Mouse (Mus musculus): ENCODE results near the gene Zdhhc1. TPM values are rescaled to one million over a fixed set of nuclear protein-coding genes. Genes with fewer than 3 reads are reported as not detected.

The Zdhhc1 gene
- polyA plus RNA-seq, 1 experiment from 2014 or later = 33.3 TPM

GRCm38 (mm10) chr8:105441433-105441832, 55.3 kb downstream of the Zdhhc1 start:
- H3K36me3 ChIP-seq (ENCODE audit: control insufficient read depth, insufficient read depth) = no peaks in the 10 kb centered on the region
- ATAC-seq = no peak
- peaks cover 9% of the 10 kb centered on the region for H3K4me1 ChIP-seq (replicated peaks; ENCODE audit: control insufficient read depth, insufficient read depth, low read length)
- no peak overlapping the region for H3K4me2 ChIP-seq (ENCODE audit: low read length)
- H3K9me3 ChIP-seq (ENCODE audit: control insufficient read depth, low read length) = no peaks in the 10 kb centered on the region
- WGBS = 10% methylated on average over 6 of the region's 6 CpGs
- H3K9ac ChIP-seq (replicated peaks; ENCODE audit: low read depth, low read length) = no peak overlapping the region
- no peak overlapping the region for H3K4me3 ChIP-seq (replicated peaks; ENCODE audit: low read length)
- no peak overlapping the region for H3K27ac ChIP-seq (ENCODE audit: low read length)
- H3K27me3 ChIP-seq (replicated peaks; ENCODE audit: control insufficient read depth, insufficient read depth, low read length) = no peaks in the 10 kb centered on the region

GRCm38 (mm10) chr8:105438865-105439264, 57.8 kb downstream of the Zdhhc1 start:
- WGBS = 40% methylated on average over 5 of the region's 5 CpGs
- no peak for ATAC-seq

GRCm38 (mm10) chr8:105437078-105437748, 59.5 kb downstream of the Zdhhc1 start:
- Histone ChIP-seq H3K4me3 (replicated peaks; ENCODE audit: low read length) (no peak overlapping the region), H3K27me3 (replicated peaks; ENCODE audit: control insufficient read depth, insufficient read depth, low read length) (no peaks in the 10 kb centered on the region), H3K4me2 (ENCODE audit: low read length) (no peak overlapping the region), H3K9ac (replicated peaks; ENCODE audit: low read depth, low read length) (no peak overlapping the region), H3K9me3 (ENCODE audit: control insufficient read depth, low read length) (no peaks in the 10 kb centered on the region), H3K27ac (ENCODE audit: low read length) (no peak overlapping the region), H3K4me1 (replicated peaks; ENCODE audit: control insufficient read depth, insufficient read depth, low read length) (peaks cover 12% of the 10 kb centered on the region), H3K36me3 (ENCODE audit: control insufficient read depth, insufficient read depth) (no peaks in the 10 kb centered on the region)
- ATAC-seq = no peak
- WGBS = 85% methylated on average over 5 of the region's 5 CpGs

More at GRCm38 (mm10) chr8:105438865-105439264, 57.8 kb downstream of the Zdhhc1 start:
- H3K27me3 ChIP-seq (replicated peaks; ENCODE audit: control insufficient read depth, insufficient read depth, low read length) = no peaks in the 10 kb centered on the region
- H3K27ac ChIP-seq (ENCODE audit: low read length) = no peak overlapping the region
- H3K9ac ChIP-seq (replicated peaks; ENCODE audit: low read depth, low read length) = no peak overlapping the region
- H3K9me3 ChIP-seq (ENCODE audit: control insufficient read depth, low read length) = no peaks in the 10 kb centered on the region
- H3K4me2 ChIP-seq (ENCODE audit: low read length) = no peak overlapping the region
- no peak overlapping the region for H3K4me3 ChIP-seq (replicated peaks; ENCODE audit: low read length)
- no peaks in the 10 kb centered on the region; the same call in 1 of the 2 replicates for H3K4me1 ChIP-seq (replicated peaks; ENCODE audit: control insufficient read depth, insufficient read depth, low read length)
- no peaks in the 10 kb centered on the region for H3K36me3 ChIP-seq (ENCODE audit: control insufficient read depth, insufficient read depth)

- no peaks in the 10 kb centered on the region for H3K9me3 ChIP-seq (ENCODE audit: control insufficient read depth, low read length)
- no peaks in the 10 kb centered on the region for H3K36me3 ChIP-seq (ENCODE audit: control insufficient read depth, insufficient read depth)
- H3K27me3 ChIP-seq (replicated peaks; ENCODE audit: control insufficient read depth, insufficient read depth, low read length) = no peaks in the 10 kb centered on the region
- H3K4me1 ChIP-seq (replicated peaks; ENCODE audit: control insufficient read depth, insufficient read depth, low read length) = peaks cover 15% of the 10 kb centered on the region
- no peak overlapping the region for H3K4me2 ChIP-seq (ENCODE audit: low read length)
- no peak overlapping the region for H3K4me3 ChIP-seq (replicated peaks; ENCODE audit: low read length)
- H3K27ac ChIP-seq (ENCODE audit: low read length) = no peak overlapping the region
- no peak overlapping the region for H3K9ac ChIP-seq (replicated peaks; ENCODE audit: low read depth, low read length)
- ATAC-seq = no peak
- WGBS = 68% methylated on average over 5 of the region's 5 CpGs
Observed at GRCm38 (mm10) chr8:105436218-105436617, 60.5 kb downstream of the Zdhhc1 start.

GRCm38 (mm10) chr8:105434136-105434535, 62.6 kb downstream of the Zdhhc1 start:
- Histone ChIP-seq H3K4me2 (ENCODE audit: low read length) (no peak overlapping the region), H3K36me3 (ENCODE audit: control insufficient read depth, insufficient read depth) (no peaks in the 10 kb centered on the region), H3K9ac (replicated peaks; ENCODE audit: low read depth, low read length) (no peak overlapping the region), H3K27ac (ENCODE audit: low read length) (no peak overlapping the region), H3K27me3 (replicated peaks; ENCODE audit: control insufficient read depth, insufficient read depth, low read length) (no peaks in the 10 kb centered on the region), H3K9me3 (ENCODE audit: control insufficient read depth, low read length) (no peaks in the 10 kb centered on the region), H3K4me1 (replicated peaks; ENCODE audit: control insufficient read depth, insufficient read depth, low read length) (peaks cover 15% of the 10 kb centered on the region), H3K4me3 (replicated peaks; ENCODE audit: low read length) (no peak overlapping the region)
- WGBS = 44% methylated on average over 5 of the region's 5 CpGs
- ATAC-seq = no peak

GRCm38 (mm10) chr8:105433511-105433910, 63.2 kb downstream of the Zdhhc1 start:
- Histone ChIP-seq H3K9me3 (ENCODE audit: control insufficient read depth, low read length) (no peaks in the 10 kb centered on the region), H3K27ac (ENCODE audit: low read length) (no peak overlapping the region), H3K4me3 (replicated peaks; ENCODE audit: low read length) (no peak overlapping the region), H3K4me1 (replicated peaks; ENCODE audit: control insufficient read depth, insufficient read depth, low read length) (peaks cover 15% of the 10 kb centered on the region), H3K4me2 (ENCODE audit: low read length) (no peak overlapping the region), H3K27me3 (replicated peaks; ENCODE audit: control insufficient read depth, insufficient read depth, low read length) (no peaks in the 10 kb centered on the region), H3K9ac (replicated peaks; ENCODE audit: low read depth, low read length) (no peak overlapping the region), H3K36me3 (ENCODE audit: control insufficient read depth, insufficient read depth) (no peaks in the 10 kb centered on the region)
- ATAC-seq = no peak
- WGBS = 32% methylated on average over 5 of the region's 5 CpGs

GRCm38 (mm10) chr8:105433021-105433420, 63.7 kb downstream of the Zdhhc1 start:
- no peaks in the 10 kb centered on the region for H3K9me3 ChIP-seq (ENCODE audit: control insufficient read depth, low read length)
- WGBS = 23% methylated on average over 6 of the region's 6 CpGs
- H3K4me1 ChIP-seq (replicated peaks; ENCODE audit: control insufficient read depth, insufficient read depth, low read length) = peaks cover 15% of the 10 kb centered on the region
- H3K4me2 ChIP-seq (ENCODE audit: low read length) = no peak overlapping the region
- H3K4me3 ChIP-seq (replicated peaks; ENCODE audit: low read length) = no peak overlapping the region
- H3K36me3 ChIP-seq (ENCODE audit: control insufficient read depth, insufficient read depth) = no peaks in the 10 kb centered on the region
- no peak overlapping the region for H3K9ac ChIP-seq (replicated peaks; ENCODE audit: low read depth, low read length)
- no peaks in the 10 kb centered on the region for H3K27me3 ChIP-seq (replicated peaks; ENCODE audit: control insufficient read depth, insufficient read depth, low read length)
- H3K27ac ChIP-seq (ENCODE audit: low read length) = no peak overlapping the region
- ATAC-seq = no peak

- H3K9ac ChIP-seq (replicated peaks; ENCODE audit: low read depth, low read length) = no peak overlapping the region
- no peaks in the 10 kb centered on the region for H3K36me3 ChIP-seq (ENCODE audit: control insufficient read depth, insufficient read depth)
- no peak overlapping the region for H3K4me2 ChIP-seq (ENCODE audit: low read length)
- no peak overlapping the region for H3K4me3 ChIP-seq (replicated peaks; ENCODE audit: low read length)
- WGBS = 31% methylated on average over 7 of the region's 7 CpGs
- no peak overlapping the region for H3K27ac ChIP-seq (ENCODE audit: low read length)
- H3K9me3 ChIP-seq (ENCODE audit: control insufficient read depth, low read length) = no peaks in the 10 kb centered on the region
- peaks cover 15% of the 10 kb centered on the region for H3K4me1 ChIP-seq (replicated peaks; ENCODE audit: control insufficient read depth, insufficient read depth, low read length)
- ATAC-seq = no peak
- H3K27me3 ChIP-seq (replicated peaks; ENCODE audit: control insufficient read depth, insufficient read depth, low read length) = no peaks in the 10 kb centered on the region
Observed at GRCm38 (mm10) chr8:105431743-105432515, 64.8 kb downstream of the Zdhhc1 start.

GRCm38 (mm10) chr8:105426878-105427277, 69.8 kb downstream of the Zdhhc1 start:
- Histone ChIP-seq H3K4me3 (replicated peaks; ENCODE audit: low read length) (no peak overlapping the region), H3K9ac (replicated peaks; ENCODE audit: low read depth, low read length) (no peak overlapping the region), H3K9me3 (ENCODE audit: control insufficient read depth, low read length) (no peaks in the 10 kb centered on the region), H3K4me2 (ENCODE audit: low read length) (no peak overlapping the region), H3K36me3 (ENCODE audit: control insufficient read depth, insufficient read depth) (no peaks in the 10 kb centered on the region), H3K27me3 (replicated peaks; ENCODE audit: control insufficient read depth, insufficient read depth, low read length) (no peaks in the 10 kb centered on the region), H3K27ac (ENCODE audit: low read length) (no peak overlapping the region), H3K4me1 (replicated peaks; ENCODE audit: control insufficient read depth, insufficient read depth, low read length) (peaks cover 2% of the 10 kb centered on the region; the same call in 1 of the 2 replicates)
- no peak for ATAC-seq
- 82% methylated on average over 6 of the region's 6 CpGs for WGBS
